Mouse (Mus musculus) left cerebral cortex, adult 8-10 months (tissue): ENCODE data around the gene 4930404N11Rik. TPM values are rescaled to one million over a fixed set of nuclear protein-coding genes. Genes with fewer than 3 reads are reported as not detected.

Experiments used
- DNase-seq, 2 experiments: peaks; one replicate each; pipeline ENCODE4 v3.0.0; 2022; ENCODE audit warnings: low spot score in 2 of 2
- microRNA-seq, 2 experiments: library from miRNA; unstranded; fragments of <30 nt; microRNA quantifications; one replicate each; pipeline ENCODE4 v1.2.0; 2022
- total RNA-seq, 4 experiments: library from RNA; stranded (reverse); gene quantifications; 2 replicates each; pipeline ENCODE4 v1.2.4; 2022

Gene 4930404N11Rik
- total RNA-seq, 4 experiments from 2014 or later: 0.77 to 2.4 (median 1.2) TPM

DNA sequence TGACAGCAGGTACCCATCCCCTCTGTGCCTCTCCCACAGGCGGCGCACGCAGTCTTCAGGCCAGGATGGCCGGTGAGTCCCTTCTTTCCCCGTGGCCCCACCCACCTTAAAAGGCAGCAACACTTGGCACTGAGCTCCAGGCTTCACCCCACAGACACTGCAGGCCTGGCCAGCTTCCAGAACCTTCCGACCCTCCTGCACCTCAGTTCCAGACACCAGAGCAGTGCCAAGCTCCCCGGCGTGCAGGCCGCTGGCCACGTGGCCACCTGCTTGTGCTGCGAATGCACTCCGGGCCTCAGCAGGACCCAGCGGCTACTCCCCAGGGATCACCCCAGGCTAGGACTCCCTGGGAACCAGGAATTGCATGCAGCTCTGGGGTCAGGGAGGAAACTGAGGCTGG, 52.0 kb downstream of the 4930404N11Rik start:
- DNase-seq: no peak

Small RNAs within 50 kb of the gene (microRNA-seq; reads per million reads assigned to microRNA genes)
- gene Mir6913: 2.1 to 2.2 reads per million in 2 experiments

Other genes starting within 250 kb of the 4930404N11Rik start
- gene Zbtb7a, start 230.6 kb downstream of the 4930404N11Rik start, total RNA-seq: 100 to 1,000 TPM; 106 to 115 (median 112) TPM
- 10 to 100 TPM; 22.0 to 30.4 (median 27.9) TPM for gene Pias4, start 197.9 kb downstream of the 4930404N11Rik start, total RNA-seq
- 100 to 1,000 TPM; 928 to 998 (median 954) TPM for gene Eef2, start 189.2 kb downstream of the 4930404N11Rik start, total RNA-seq
- 10 to 100 TPM; 65.1 to 70.9 (median 68.9) TPM for gene Dapk3, start 182.8 kb downstream of the 4930404N11Rik start, total RNA-seq
- gene 4930442H23Rik, start 182.0 kb downstream of the 4930404N11Rik start, total RNA-seq: not detected
- under 1 TPM in 1 of 4 experiments, not detected in 3; 0.18 TPM for gene Nmrk2, start 163.8 kb downstream of the 4930404N11Rik start, total RNA-seq
- gene Atcay, start 135.0 kb downstream of the 4930404N11Rik start, total RNA-seq: 100 to 1,000 TPM; 165 to 189 (median 171) TPM
- 10 to 100 TPM; 58.4 to 65.1 (median 60.8) TPM for gene Zfr2, start 132.7 kb downstream of the 4930404N11Rik start, total RNA-seq
- 100 to 1,000 TPM; 167 to 192 (median 183) TPM for gene Matk, start 112.9 kb downstream of the 4930404N11Rik start, total RNA-seq
- 10 to 100 TPM; 39.8 to 51.5 (median 47.8) TPM for gene Mrpl54, start 98.9 kb downstream of the 4930404N11Rik start, total RNA-seq
- 10 to 100 TPM; 24.3 to 38.6 (median 27.6) TPM for gene Apba3, start 98.9 kb downstream of the 4930404N11Rik start, total RNA-seq
- under 1 TPM in 3 of 4 experiments, not detected in 1; 0.23 to 1.00 (median 0.27) TPM for gene Tjp3, start 74.2 kb downstream of the 4930404N11Rik start, total RNA-seq
- 100 to 1,000 TPM; 355 to 367 (median 361) TPM for gene Pip5k1c, start 72.9 kb downstream of the 4930404N11Rik start, total RNA-seq
- gene Cactin, start 44.7 kb downstream of the 4930404N11Rik start, total RNA-seq: 10 to 100 TPM; 27.7 to 30.9 (median 29.2) TPM
- 1 to 10 TPM in 2 of 4 experiments, under 1 TPM in 2; 0.63 to 1.3 (median 0.93) TPM for gene Tbxa2r, start 37.1 kb downstream of the 4930404N11Rik start, total RNA-seq
- 1 to 10 TPM; 2.0 to 2.3 (median 2.2) TPM for gene Gipc3, start 22.6 kb downstream of the 4930404N11Rik start, total RNA-seq
- gene Hmg20b, start 15.3 kb downstream of the 4930404N11Rik start, total RNA-seq: 10 to 100 TPM; 20.2 to 31.9 (median 27.2) TPM
- 10 to 100 TPM; 36.8 to 42.2 (median 37.9) TPM for gene Mfsd12, start 8.3 kb downstream of the 4930404N11Rik start, total RNA-seq
- 10 to 100 TPM; 66.8 to 73.4 (median 70.6) TPM for gene Fzr1, start 12.7 kb upstream of the 4930404N11Rik start, total RNA-seq
- gene Dohh, start 18.6 kb upstream of the 4930404N11Rik start, total RNA-seq: 10 to 100 TPM; 81.4 to 89.7 (median 85.5) TPM
- gene Gm48551, start 18.6 kb upstream of the 4930404N11Rik start, total RNA-seq: 1 to 10 TPM; 2.0 to 5.2 (median 4.0) TPM
- gene Gm48552, start 23.2 kb upstream of the 4930404N11Rik start, total RNA-seq: 1 to 10 TPM; 2.5 to 3.3 (median 2.6) TPM
- gene Smim24, start 27.2 kb upstream of the 4930404N11Rik start, total RNA-seq: 1 to 10 TPM in 2 of 4 experiments, under 1 TPM in 2; 0.50 to 1.6 (median 0.84) TPM
- 10 to 100 TPM; 83.3 to 98.1 (median 85.4) TPM for gene Nfic, start 89.8 kb upstream of the 4930404N11Rik start, total RNA-seq
- gene Celf5, start 116.9 kb upstream of the 4930404N11Rik start, total RNA-seq: 100 to 1,000 TPM; 229 to 265 (median 242) TPM
- 10 to 100 TPM; 70.9 to 91.6 (median 73.7) TPM for gene Ncln, start 130.6 kb upstream of the 4930404N11Rik start, total RNA-seq
- gene S1pr4, start 134.3 kb upstream of the 4930404N11Rik start, total RNA-seq: 1 to 10 TPM in 2 of 4 experiments, under 1 TPM in 2; 0.41 to 1.2 (median 0.89) TPM
- 1 to 10 TPM; 3.4 to 6.1 (median 5.3) TPM for gene Gna15, start 158.4 kb upstream of the 4930404N11Rik start, total RNA-seq
- 100 to 1,000 TPM in 3 of 4 experiments, 10 to 100 TPM in 1; 99.3 to 110 (median 101) TPM for gene Gna11, start 179.4 kb upstream of the 4930404N11Rik start, total RNA-seq
- 100 to 1,000 TPM; 719 to 760 (median 743) TPM for gene Aes, start 193.7 kb upstream of the 4930404N11Rik start, total RNA-seq
- 10 to 100 TPM; 36.2 to 42.3 (median 39.2) TPM for gene Tle2, start 208.7 kb upstream of the 4930404N11Rik start, total RNA-seq
- 10 to 100 TPM; 10.3 to 17.2 (median 14.0) TPM for gene Tle6, start 235.3 kb upstream of the 4930404N11Rik start, total RNA-seq
- 1 to 10 TPM; 3.3 to 5.4 (median 3.9) TPM for gene BC025920, start 240.5 kb upstream of the 4930404N11Rik start, total RNA-seq